Comparison of ENCODE assay signal across 15 mouse cellular contexts in genomic region chr14:76837583-76838220, GRCm38 (mm10).
A peak's percentile ranks its signal among the peaks of the same experiment; 100 is the strongest.
DNase-seq lines count a peak whose midpoint lies in the region; ATAC-seq and TF ChIP-seq lines count a peak whose summit lies in the region.
"Had no signal": no experiment of that assay in that cellular context is flagged by ENCODE, and none has a peak within 500 bp of the region (broad histone marks: within the 10 kb centered on the region; RNA-seq: fewer than 3 reads in every experiment).

No protein-coding gene starts in this region.

- no peak for DNase-seq in embryonic facial prominence, embryonic 10.5 days (ENCODE audit: low spot score)
- DNase-seq in kidney, adult 9 months = peak; percentile 90
- DNase-seq in liver, adult 2 months (ENCODE audit: extremely low read depth, low read depth, low spot score) = peak; percentile 99
- no peak for DNase-seq in left cerebral cortex, adult 9 months (ENCODE audit: low spot score in 2 of 2)
- no peak for DNase-seq in heart, postnatal 10 days
- DNase-seq: cerebellum, postnatal 25 days; thymus, postnatal 14 days had no signal

- no peak for ATAC-seq in embryonic facial prominence, embryonic 13.5 days (ENCODE audit: insufficient number of reproducible peaks, insufficient read depth, low FRiP score, low TSS enrichment, low read depth)
- ATAC-seq in megakaryocyte progenitor cell, adult 5-6 weeks (replicated peaks; ENCODE audit: poor library complexity) = peak; percentile 68
- ATAC-seq in forebrain, embryonic 12.5 days (ENCODE audit: low FRiP score) = no peak

- no peaks in the 10 kb centered on the region for H3K27me3 ChIP-seq in embryonic facial prominence, embryonic 13.5 days
- H3K27me3 ChIP-seq in embryonic facial prominence, embryonic 10.5 days (replicated peaks; ENCODE audit: low read depth, poor library complexity, severe bottlenecking) = no peaks in the 10 kb centered on the region
- H3K27me3 ChIP-seq in liver, adult 2 months (ENCODE audit: control insufficient read depth, insufficient read depth, low read length) = no peaks in the 10 kb centered on the region
- no peaks in the 10 kb centered on the region for H3K27me3 ChIP-seq in forebrain, embryonic 12.5 days
- H3K27me3 ChIP-seq: heart, embryonic 15.5 days; lung, embryonic 15.5 days; stomach, embryonic 15.5 days had no signal

- no peaks in the 10 kb centered on the region for H3K36me3 ChIP-seq in embryonic facial prominence, embryonic 13.5 days
- H3K36me3 ChIP-seq in embryonic facial prominence, embryonic 10.5 days (replicated peaks) = no peaks in the 10 kb centered on the region
- no peaks in the 10 kb centered on the region for H3K36me3 ChIP-seq in liver, adult 2 months (ENCODE audit: control insufficient read depth, insufficient read depth, low read length)
- H3K36me3 ChIP-seq in forebrain, embryonic 12.5 days (replicated peaks) = no peaks in the 10 kb centered on the region
- H3K36me3 ChIP-seq: forebrain, embryonic 10.5 days; heart, embryonic 15.5 days; lung, embryonic 15.5 days; midbrain, embryonic 10.5 days; stomach, embryonic 15.5 days had no signal

- no peak for TF ChIP-seq POLR2A in liver, adult 2 months (IDR thresholded peaks at IDR 0.05; ENCODE audit: extremely low read depth, insufficient read depth, low read length)

- intact Hi-C loops in heart, postnatal 10 days (cut with DNase I) = no loop called here

- peak overlapping the region; percentile 39; the same call in 1 of the 2 replicates for H3K27ac ChIP-seq in embryonic facial prominence, embryonic 13.5 days
- no peak overlapping the region for H3K27ac ChIP-seq in embryonic facial prominence, embryonic 10.5 days (replicated peaks)
- H3K27ac ChIP-seq in liver, adult 2 months (replicated peaks; ENCODE audit: insufficient read depth, low read depth, low read length) = peak overlapping the region; percentile 10; the same call in 1 of the 2 replicates
- H3K27ac ChIP-seq in forebrain, embryonic 12.5 days = no peak overlapping the region
- H3K27ac ChIP-seq: forebrain, embryonic 10.5 days; heart, embryonic 15.5 days; lung, embryonic 15.5 days; midbrain, embryonic 10.5 days; stomach, embryonic 15.5 days had no signal

- 87% methylated on average over 5 of the region's 5 CpGs for WGBS in embryonic facial prominence, embryonic 13.5 days
- WGBS in embryonic facial prominence, embryonic 10.5 days = 91% methylated on average over 5 of the region's 5 CpGs
- WGBS in liver, adult 2 months = 23% methylated on average over 5 of the region's 5 CpGs
- 87% methylated on average over 5 of the region's 5 CpGs for WGBS in forebrain, embryonic 12.5 days

- no peak overlapping the region for H3K4me3 ChIP-seq in embryonic facial prominence, embryonic 13.5 days
- H3K4me3 ChIP-seq in embryonic facial prominence, embryonic 10.5 days = no peak overlapping the region
- no peak overlapping the region for H3K4me3 ChIP-seq in liver, adult 2 months (ENCODE audit: insufficient read depth, low read depth, low read length)
- no peak overlapping the region for H3K4me3 ChIP-seq in forebrain, embryonic 12.5 days (replicated peaks)
- H3K4me3 ChIP-seq: forebrain, embryonic 10.5 days; heart, embryonic 15.5 days; lung, embryonic 15.5 days; midbrain, embryonic 10.5 days; stomach, embryonic 15.5 days had no signal

- no peak overlapping the region for H3K9ac ChIP-seq in embryonic facial prominence, embryonic 13.5 days
- H3K9ac ChIP-seq in liver, adult 2 months (ENCODE audit: low read depth, low read length) = no peak overlapping the region
- H3K9ac ChIP-seq in forebrain, embryonic 12.5 days = no peak overlapping the region
- H3K9ac ChIP-seq: heart, embryonic 15.5 days; lung, embryonic 15.5 days; stomach, embryonic 15.5 days had no signal

- H3K4me1 ChIP-seq in embryonic facial prominence, embryonic 13.5 days = peaks cover 11% of the 10 kb centered on the region
- 0 out of 2 replicates have a peak, but pooled peaks cover 4% of the 10 kb centered on the region for H3K4me1 ChIP-seq in embryonic facial prominence, embryonic 10.5 days
- peaks cover 14% of the 10 kb centered on the region for H3K4me1 ChIP-seq in liver, adult 2 months (ENCODE audit: control insufficient read depth, insufficient read depth, low read length)
- peaks cover 5% of the 10 kb centered on the region; the same call in 1 of the 2 replicates for H3K4me1 ChIP-seq in forebrain, embryonic 12.5 days
- H3K4me1 ChIP-seq: heart, embryonic 15.5 days; lung, embryonic 15.5 days; stomach, embryonic 15.5 days had no signal

- H3K4me2 ChIP-seq in embryonic facial prominence, embryonic 13.5 days = no peak overlapping the region
- H3K4me2 ChIP-seq in forebrain, embryonic 12.5 days = no peak overlapping the region
- H3K4me2 ChIP-seq: heart, embryonic 15.5 days; lung, embryonic 15.5 days; stomach, embryonic 15.5 days had no signal

- no peaks in the 10 kb centered on the region for H3K9me3 ChIP-seq in embryonic facial prominence, embryonic 13.5 days
- no peaks in the 10 kb centered on the region for H3K9me3 ChIP-seq in embryonic facial prominence, embryonic 10.5 days
- H3K9me3 ChIP-seq in forebrain, embryonic 12.5 days = no peaks in the 10 kb centered on the region
- H3K9me3 ChIP-seq: forebrain, embryonic 10.5 days; heart, embryonic 15.5 days; lung, embryonic 15.5 days; midbrain, embryonic 10.5 days; stomach, embryonic 15.5 days had no signal

- TF ChIP-seq CTCF in liver, adult 2 months (IDR thresholded peaks at IDR 0.05; ENCODE audit: low read depth, low read length) = no peak

- H3K79me2 ChIP-seq in liver, adult 2 months (ENCODE audit: control insufficient read depth, insufficient read depth, low read length) = no peaks in the 10 kb centered on the region

Comparison
In these comparisons a context has a peak if more than half of its experiments do, and no peak if none do; other contexts are left out.
1. H3K27ac ChIP-seq: peak in embryonic facial prominence, embryonic 13.5 days (single experiment) and liver, adult 2 months (single experiment); none in embryonic facial prominence, embryonic 10.5 days (single experiment) and forebrain, embryonic 12.5 days (single experiment).
2. DNase-seq: peak in kidney, adult 9 months (single experiment) and liver, adult 2 months (single experiment); none in embryonic facial prominence, embryonic 10.5 days (single experiment), left cerebral cortex, adult 9 months (0 of 2) and heart, postnatal 10 days (0 of 2).